Mouse (Mus musculus) liver, embryonic 14.5 days (tissue): ENCODE data around the gene Usp34.
A peak's percentile ranks its signal among the peaks of the same experiment; 100 is the strongest.

Experiments
- CTCF ChIP-seq: IDR thresholded peaks from 2 replicates; pipeline ENCODE4 v1.5.1; 2016; ENCODE audit warnings: antibody characterized with exemption, low read depth, control low read depth
- EP300 ChIP-seq: IDR thresholded peaks from 2 replicates; pipeline ENCODE4 v1.6.1; 2016; ENCODE audit warnings: antibody characterized with exemption, low read depth

DNA sequence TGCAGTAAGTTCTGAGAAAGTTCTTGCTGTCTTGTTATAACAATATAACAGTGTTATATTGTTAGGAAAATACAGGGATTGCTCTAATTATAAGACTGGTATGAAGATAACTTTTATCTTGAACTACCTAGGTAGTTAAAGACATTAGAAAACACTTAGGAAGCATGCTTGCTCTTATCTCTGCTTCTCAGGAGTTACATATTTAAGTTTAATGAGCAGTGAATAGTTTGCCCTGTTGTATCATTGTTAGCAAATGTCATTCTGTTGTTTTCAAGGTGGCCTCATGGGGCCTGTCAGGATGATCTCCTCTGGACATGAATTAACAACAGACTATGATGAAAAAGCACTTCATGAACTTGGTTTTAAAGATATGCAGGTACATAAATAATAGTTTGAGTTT is 85.9 kb downstream of the Usp34 start:
- no peak for TF ChIP-seq CTCF
- peak; percentile 75 for TF ChIP-seq EP300
